Mouse (Mus musculus) urinary bladder, postnatal 4 days (tissue): Measurements from ENCODE around the gene Btnl2.

Source experiments
- DNase-seq, 2 experiments: peaks; one replicate each; pipeline ENCODE4 v3.0.0; 2021 to 2022; ENCODE audit warnings: low spot score in 2 of 2

Btnl2 gene

DNA sequence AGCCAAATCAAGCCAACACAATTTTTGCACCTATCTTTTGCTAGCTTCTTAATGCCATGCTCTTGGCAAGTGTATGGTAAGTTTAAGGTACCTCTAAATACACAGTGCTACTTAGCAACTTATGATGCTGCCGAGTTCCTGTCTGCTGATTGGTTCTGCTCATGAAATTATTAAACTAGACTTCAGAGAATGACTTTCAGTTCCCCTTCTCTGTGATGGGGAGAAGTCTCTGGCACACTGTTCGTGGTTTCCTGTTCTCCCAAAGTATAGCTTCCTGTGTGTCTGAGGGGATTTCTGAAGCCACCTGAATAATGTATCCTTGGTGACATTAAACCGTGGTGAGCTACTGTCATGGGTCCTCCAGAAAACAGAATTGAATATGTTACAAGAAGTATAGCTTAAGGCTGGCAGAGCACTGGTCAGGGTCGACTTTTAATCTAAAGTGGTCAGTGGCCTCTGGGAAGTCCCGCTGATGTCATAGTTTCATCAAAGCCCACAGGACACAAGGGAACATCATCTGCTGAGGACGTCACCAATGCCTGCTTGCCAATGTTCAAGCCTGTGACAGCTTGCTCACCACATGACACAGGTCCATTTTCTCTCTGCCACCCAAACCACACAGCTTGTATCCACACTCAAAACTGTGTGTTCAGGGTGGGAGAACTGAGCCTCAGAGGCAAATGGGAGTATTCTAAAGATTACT, 6.9 kb upstream of the Btnl2 start:
- no peak for DNase-seq

DNA sequence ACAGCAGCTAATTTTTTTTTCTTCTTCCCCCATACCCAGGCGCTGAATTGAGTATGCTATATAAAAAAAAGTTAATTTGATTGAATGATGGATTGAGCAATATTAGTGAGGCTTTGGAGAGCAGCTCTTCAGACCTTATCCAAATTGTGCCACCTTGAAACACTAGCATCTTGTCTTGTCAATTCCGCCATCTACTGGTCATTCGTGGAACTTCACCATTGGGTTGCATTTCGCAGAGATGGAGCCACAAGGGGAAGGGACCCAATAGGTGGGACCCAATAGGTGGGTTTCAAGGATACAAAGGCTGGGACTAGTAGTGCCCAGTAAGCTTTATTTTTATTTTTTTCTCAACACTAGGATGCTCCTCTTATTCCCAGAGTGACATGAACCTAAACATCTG, 5.2 kb upstream of the Btnl2 start:
- peak; percentile 35 to 80 for DNase-seq

DNA sequence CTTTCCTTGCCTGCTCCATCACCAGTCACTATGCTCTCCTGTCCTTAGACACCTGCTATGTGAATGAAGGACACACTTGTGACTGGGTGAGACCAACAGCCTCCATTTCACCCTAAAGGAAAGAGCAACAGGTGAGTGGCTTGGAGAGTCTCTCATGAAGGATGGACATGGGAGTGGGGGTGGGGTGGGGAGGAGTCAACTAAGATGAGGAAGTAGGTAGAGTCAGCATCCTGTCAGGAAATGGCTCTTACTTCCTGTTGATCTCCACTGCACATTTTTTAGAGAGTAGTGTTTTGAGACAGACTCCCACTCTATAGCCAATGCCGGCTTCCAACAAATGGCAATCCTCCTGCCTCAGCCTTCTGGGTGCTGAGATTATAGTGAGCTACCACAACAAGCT, 318 bp downstream of the Btnl2 start:
- DNase-seq = no peak

DNA sequence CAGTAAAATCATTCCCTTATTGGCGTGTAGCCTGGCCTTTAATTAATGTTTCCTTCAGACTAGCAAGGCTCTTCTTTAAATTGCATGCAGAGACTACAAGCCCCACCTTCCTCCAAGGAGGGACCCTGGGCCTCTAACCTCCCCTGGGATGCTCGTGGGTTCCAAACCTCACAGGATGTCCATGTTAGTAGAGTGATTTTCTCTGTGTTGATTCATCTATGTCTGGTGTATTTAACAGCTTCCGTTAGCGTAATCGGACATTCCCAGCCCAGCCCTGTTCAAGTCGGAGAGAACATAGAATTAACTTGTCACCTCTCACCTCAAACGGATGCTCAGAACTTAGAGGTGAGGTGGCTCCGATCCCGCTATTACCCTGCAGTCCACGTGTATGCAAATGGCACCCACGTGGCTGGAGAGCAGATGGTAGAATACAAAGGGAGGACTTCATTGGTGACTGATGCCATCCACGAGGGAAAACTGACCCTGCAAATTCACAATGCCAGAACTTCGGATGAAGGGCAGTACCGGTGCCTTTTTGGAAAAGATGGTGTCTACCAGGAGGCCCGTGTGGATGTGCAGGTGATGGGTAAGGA, 8.4 kb downstream of the Btnl2 start:
- no peak for DNase-seq

DNA sequence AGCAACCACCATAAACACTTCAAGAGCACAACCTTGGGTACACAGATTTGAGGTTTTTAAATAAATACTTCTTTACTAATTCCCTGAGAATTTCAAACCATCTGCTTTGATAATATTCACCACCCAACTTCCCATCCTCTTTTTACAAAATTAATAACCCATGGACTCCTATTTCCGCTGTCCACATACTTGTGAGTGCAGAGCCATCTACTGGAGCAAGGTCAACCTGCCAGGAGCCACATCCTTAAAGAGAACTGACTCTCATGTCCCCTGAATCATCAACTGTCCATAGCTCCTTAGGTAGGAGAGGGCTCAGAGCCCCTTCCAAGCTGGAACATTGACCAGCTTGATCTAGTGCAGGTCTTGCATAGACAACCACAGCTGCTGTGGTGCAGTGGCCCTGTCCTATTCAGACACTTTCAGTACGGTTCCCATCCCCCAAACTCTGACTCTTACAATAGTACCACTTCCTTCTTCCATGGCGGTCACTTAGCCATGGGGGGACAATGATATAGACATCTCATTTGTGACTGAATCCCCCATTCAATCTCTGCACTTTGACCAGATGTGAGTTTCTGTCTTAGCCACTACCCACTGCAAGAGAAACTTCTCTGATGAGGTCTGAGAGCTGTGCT, 9.2 kb downstream of the Btnl2 start:
- DNase-seq = no peak

DNA sequence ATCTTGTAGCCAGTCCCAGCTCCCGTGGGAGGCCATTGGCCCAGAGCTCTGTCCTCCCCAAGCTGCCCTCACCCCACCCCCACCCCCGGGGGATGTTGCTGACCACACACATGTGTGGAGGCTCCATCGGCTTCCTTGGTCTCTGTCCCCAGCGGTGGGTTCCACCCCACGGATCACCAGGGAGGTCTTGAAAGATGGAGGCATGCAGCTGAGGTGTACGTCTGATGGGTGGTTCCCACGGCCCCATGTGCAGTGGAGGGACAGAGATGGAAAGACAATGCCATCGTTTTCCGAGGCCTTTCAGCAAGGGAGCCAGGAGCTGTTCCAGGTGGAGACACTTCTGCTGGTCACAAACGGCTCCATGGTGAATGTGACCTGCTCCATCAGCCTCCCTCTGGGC, 10.4 kb downstream of the Btnl2 start:
- DNase-seq = no peak

DNA sequence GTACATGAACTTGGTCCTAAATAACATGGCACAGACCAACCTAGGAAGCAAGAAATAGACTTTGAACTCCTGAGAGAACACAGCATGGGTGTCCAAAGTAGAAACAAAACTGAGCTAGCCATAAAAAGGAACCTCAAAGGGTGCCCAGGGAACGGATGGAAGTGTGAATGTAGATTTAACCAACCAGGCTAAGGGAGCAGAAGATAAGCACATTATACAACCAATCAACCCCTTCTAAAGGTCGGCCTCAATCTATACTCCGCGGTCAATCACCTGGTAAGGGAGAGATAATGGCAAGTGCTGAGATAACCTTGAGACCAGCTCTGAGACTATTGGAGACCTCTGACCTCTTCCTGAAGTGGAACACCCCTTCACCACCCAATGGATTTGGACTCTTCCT, 15.9 kb downstream of the Btnl2 start:
- no peak for DNase-seq

DNA sequence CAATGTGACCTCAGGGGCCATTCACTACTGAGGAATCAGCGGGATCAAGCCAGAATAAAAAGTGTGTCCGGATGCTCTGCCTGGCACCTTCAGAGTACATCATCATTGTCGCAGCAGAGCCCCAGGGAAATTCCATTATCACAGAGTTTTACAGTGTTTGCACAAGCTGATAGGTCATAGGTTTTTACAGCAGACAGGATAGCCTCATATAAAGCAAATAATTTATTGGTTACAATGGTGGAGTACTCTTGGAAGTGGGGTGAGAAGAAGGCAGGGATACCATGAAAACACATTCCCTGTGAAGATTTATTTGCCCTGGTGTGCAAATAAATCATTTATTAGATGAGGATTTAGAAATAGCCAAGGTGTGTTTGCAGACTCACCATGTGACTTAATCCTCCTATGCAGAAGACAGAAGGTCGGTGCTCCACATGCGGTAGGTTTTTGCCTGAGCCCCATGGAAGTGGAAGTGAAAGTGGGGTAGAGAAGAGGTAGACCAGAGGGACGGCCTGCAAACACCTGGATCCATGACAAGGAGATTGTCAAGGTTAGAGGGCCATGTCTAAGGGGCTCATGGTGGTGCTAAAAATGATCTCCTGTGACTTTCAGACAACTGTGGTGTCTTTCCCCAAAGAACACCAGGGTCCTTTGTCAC, 18.6 kb downstream of the Btnl2 start:
- no peak for DNase-seq

DNA sequence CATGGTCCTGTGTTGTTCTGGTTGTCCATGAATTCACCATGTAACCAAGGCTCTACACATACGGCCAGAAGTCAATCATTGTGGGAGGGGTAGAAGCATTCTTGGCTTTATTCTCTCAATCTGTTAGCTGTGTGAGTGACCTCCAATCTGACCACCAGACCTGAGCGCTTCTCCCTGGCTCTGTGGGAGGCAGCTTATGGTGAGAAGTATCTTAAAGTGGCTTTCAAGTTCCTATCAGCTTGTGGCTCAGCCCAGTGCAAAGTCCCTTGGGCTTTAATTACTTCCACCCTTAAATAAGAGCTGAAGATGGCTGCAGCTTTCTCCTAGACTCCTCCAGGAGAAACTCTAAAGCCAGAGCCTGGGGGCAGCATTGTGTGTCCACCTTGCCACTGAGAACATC, 22.2 kb downstream of the Btnl2 start, which contains the start of gene Btnl1:
Btnl1 (plus strand) TSS at position 286 of the 400 bp plus-strand sequence.
- no peak for DNase-seq

DNA sequence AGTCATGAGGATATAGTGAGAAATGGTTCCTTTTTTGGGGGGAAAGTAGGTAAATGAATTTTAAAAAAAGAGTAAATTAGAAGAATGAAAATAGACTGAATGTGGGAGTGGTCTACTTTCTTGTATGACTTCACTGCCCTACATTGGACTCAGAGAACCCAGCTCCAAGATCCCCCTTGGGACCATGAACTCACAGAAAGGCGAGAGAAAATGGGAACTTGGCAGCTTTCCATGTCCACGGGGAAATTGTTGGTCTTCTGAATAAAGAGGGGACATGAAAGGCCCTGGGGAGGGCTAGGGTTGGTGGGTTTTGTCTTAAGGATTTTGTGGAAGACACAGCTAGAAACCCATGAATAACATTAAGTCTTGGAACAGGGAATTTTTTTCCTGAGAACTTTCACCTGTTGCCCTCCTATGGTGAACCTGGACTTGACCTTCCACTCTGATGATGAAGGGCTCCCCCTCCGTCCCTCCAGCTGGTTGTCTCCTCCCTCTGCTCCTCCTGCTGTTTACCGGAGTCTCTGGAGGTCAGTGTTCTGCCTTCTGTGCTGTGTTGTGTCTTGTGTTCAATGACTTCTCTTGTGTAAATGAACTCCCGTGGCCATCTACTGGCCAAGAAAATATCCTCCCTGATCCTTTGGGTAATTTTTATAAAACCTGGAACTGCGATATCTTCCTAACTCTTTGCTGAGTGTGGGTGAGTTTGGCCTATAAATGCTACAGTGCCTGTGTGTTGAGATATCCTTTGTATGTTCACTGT, 23.0 kb downstream of the Btnl2 start:
- DNase-seq = no peak

DNA sequence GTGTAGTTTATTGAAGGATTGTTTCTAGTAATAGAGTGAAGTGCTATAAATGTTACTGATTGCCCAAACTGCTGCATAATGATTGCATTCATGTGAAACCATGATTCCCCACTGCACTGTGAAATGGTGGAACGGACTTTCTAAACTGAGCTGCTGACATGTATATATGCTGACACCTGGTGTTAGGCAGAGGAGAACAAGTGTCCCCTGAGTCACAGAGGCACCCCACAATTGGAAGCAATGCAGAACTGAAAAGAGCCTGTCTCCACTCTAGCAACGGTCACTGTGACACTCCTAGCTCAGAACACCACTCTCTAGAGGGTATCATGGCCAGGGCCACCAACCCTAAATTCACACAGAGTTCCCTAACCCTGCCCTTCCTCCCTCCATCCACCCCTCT, 24.1 kb downstream of the Btnl2 start:
- DNase-seq = no peak

DNA sequence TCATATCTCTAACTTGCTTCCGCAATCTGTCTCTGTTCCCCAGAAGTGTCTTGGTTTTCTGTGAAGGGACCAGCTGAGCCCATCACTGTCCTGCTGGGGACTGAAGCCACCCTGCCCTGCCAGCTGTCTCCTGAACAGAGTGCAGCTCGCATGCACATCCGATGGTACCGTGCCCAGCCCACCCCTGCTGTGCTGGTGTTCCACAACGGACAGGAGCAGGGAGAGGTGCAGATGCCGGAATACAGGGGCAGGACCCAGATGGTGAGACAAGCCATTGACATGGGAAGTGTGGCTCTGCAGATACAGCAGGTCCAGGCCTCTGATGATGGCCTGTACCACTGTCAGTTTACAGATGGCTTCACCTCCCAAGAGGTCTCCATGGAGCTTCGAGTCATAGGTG, 24.8 kb downstream of the Btnl2 start:
- DNase-seq = peak in 1 of 2 experiments; percentile 57

DNA sequence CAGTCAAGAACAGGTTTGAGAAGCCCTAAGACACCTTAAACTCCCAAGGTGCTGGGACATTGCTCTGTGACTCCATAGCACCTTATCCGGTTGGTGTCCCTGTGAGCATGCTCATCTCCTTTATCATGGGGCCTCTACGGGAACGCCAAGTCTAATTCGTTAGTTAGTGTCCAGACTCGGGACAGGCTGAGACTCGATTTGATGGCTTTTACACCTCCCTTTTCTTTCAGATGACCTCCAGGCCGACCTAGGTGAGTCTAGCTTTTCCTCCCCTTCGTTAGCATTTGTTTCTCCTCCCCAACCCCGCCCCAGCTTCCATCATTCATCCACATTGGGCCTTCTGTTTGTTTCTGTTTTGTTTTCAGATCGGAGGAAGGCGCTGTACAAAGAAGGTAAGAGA, 27.3 kb downstream of the Btnl2 start:
- no peak for DNase-seq

DNA sequence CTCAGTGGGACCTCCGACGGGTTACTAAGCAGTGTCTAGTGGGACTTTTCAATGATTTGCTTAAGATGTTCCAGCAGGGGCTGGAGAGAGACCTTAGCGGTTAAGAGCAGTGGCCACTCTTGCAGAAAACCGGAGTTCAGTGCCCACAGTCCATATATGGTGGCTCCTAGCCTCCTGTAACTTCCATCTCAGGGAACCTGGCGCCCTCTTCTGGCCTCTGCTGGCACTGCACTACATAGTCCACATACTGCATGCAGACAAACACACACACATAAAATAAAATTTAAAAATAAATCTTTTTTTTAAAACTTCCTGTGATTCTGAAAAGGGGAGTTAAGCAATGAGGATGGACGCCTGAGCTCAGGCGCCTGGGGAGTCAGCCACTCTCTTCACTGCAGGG, 28.6 kb downstream of the Btnl2 start:
- no peak for DNase-seq

DNA sequence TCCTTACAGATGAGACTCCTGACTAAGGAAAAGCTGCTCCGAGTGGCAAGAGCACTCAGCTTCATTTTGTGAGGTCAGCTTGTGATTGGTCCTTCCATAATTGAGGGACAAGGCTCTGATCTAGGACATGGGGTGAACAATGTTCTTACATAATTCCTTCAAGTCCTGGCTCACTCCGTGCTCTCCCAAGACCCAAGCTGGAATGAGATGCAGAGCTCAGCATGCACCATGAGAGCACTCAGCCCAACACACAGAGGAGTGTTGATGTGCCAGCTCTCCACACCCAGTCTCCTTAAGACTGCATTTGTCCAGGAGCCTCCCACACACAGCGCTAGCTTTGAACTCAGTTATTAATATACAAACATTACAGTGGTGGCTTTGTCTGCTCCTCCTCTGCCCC, 30.1 kb downstream of the Btnl2 start:
- DNase-seq = no peak

DNA sequence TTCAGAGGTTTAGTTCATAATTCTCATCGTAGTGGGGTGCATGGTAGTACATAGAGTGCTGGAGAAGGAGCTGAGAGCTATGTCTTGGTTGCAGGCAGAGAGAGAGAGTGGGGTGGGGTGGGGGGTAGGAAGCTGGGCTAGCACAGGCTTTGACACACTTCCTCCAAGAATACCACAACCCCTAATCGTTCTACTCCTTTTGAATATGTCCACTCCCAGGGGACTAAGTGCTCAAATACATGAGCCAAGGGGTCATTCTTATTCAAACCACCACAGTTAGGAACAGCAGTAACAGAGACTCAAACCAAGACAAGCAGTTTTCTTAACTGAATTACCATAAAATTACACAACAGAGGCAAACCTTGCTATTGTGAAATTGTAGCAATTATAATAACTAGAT, 32.0 kb downstream of the Btnl2 start:
- DNase-seq = no peak

DNA sequence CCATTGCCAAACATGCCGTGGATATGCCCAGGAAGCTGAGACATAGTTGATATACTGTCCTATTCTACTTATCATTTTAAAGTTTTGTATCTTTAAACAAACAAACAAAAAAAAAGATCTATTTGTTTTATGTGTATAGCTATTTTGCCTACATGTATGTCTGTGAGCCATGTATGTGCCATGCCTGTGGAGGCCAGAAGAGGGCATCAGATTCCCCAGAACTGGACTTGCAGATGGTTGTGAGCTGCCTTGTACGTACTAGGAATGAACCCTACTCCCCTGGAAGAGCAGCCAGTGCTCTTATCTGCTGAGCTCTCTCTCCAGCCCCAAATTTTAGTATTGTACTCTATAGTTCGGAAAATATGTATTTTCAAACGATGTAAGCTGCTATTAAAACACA, 33.9 kb downstream of the Btnl2 start:
- DNase-seq = no peak

DNA sequence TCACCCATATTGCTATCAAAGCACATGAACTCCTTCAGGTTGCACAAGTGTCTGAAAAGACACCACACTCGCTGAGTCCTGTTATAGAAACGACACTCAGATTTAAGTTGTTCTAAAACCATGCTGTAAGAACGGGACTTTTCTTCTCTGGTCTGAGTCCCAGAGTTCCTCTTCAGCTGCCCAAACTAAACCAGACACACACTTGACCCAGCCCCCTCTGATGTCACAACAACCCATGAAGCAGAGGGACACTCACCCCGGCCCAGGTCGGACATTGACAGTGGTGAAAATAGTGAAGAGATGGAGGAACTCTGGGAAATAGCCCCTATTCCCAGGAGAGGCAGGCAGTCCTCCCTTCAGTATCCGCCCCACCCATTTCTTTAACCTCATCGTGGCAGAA, 36.9 kb downstream of the Btnl2 start:
- DNase-seq = no peak

DNA sequence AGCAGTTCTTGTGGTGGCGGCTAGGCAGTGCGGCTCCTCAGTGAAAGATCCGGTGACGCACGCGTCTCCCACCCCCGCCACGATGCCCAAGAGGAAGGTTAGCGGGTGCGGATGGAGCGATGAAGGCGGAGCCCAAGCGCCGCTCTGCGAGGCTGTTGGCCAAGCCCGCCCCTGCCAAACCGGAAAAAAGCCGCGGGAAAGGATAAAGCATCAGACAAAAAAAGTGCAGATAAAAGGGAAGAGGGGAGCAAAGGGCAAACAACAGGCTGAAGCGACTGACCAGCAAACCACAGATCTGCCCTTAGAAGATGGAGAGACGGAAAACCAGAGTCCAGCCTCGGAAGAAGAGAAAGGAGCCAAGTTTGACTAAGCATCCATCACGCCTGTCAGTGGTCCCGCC, 37.7 kb downstream of the Btnl2 start:
- DNase-seq = no peak

DNA sequence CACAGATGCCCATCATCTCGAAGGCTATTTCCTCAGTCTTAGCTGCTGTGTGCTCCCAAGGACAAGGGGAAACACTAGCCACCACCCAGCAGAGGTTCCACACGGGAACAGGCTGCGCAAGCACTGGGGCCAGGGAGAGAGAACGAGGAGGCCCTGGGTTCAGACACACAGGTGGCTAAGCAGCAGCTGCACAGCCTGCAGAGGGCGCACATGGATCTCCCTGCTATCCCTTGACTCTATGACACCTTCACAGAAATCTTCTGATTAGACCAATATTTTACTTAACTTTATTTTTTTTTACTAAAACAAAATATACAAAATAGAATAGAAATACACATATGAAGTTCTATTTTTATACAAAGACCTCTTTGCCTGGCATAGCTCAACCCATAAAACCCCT, 42.7 kb downstream of the Btnl2 start:
- DNase-seq = no peak

DNA sequence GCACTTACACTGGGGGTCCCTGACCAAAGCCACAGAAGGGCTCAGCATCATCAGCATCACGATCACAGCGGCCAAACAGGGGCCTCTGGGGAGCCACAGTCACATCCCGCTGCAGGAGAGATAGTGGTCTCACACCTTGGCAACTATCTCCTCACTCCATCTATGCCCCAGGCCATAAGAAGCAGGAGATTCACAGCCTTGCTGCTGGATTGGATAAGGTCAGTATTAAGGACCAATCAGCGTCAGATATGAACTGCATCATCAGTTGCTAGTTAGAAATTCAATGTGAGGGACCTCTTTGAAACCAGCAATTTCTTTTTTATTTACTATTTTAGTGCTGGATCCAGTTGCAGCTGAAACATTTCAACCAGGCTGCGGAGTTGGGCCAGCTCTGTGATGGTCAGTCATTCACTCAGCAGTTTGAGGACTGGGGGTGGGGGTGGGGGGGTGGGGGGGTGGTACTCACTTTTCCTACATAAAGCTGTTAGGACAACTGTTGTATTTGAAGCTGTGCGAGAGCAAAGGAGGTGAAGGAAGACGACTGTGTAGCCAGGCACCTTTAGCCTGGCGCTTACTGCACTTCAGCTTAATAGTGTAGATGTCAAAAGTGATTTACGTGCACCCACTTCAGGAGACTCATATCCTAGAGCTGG, 43.6 kb downstream of the Btnl2 start:
- DNase-seq = no peak
